Mouse (Mus musculus): ENCODE data around the gene Lpgat1. TPM values are rescaled to one million over a fixed set of nuclear protein-coding genes. Genes with fewer than 3 reads are reported as not detected.

Lpgat1 gene
- polyA plus RNA-seq, 1 experiment from 2014 or later: 32.3 TPM

DNA sequence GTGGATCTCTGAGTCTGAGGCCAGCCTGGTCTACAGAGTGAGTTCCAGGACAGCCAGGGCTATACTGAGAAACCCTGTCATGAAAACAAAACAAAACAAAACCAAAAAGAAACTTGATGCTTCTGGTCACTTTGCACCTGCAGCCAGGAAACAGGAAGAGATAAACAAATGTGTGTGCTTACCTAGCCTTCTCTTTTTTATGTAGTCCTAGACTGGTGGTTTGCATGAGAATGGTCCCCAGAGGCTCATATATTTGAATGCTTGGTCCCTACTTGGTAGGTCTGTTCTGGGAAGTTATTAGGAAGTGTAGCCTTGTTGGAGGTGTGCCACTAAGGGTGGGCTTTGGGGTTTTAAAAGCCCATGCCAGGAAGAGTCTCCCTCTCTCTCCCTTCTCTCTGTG lies 101.4 kb downstream of the Lpgat1 start:
- Histone ChIP-seq H3K36me3 (ENCODE audit: control insufficient read depth, insufficient read depth, low read length) (no peaks in the 10 kb centered on the region), H3K27me3 (ENCODE audit: control insufficient read depth, insufficient read depth, low read length) (no peaks in the 10 kb centered on the region), H3K9ac (ENCODE audit: low read length) (no peak overlapping the region), H3K27ac (replicated peaks) (no peak overlapping the region), H3K9me3 (ENCODE audit: control insufficient read depth, low read length) (no peaks in the 10 kb centered on the region), H3K4me2 (replicated peaks; ENCODE audit: low read depth) (no peak overlapping the region), H3K4me3 (ENCODE audit: low read depth, low read length) (no peak overlapping the region), H3K4me1 (replicated peaks; ENCODE audit: control insufficient read depth, insufficient read depth) (no peaks in the 10 kb centered on the region)
- TF ChIP-seq EP300 (optimal IDR thresholded peaks at IDR 0.05) (no peak), CTCF (IDR thresholded peaks at IDR 0.05; ENCODE audit: low read depth) (no peak)
- no peak for DNase-seq (ENCODE audit: low spot score)
- no peak for ATAC-seq (ENCODE audit: low FRiP score, low TSS enrichment)

DNA sequence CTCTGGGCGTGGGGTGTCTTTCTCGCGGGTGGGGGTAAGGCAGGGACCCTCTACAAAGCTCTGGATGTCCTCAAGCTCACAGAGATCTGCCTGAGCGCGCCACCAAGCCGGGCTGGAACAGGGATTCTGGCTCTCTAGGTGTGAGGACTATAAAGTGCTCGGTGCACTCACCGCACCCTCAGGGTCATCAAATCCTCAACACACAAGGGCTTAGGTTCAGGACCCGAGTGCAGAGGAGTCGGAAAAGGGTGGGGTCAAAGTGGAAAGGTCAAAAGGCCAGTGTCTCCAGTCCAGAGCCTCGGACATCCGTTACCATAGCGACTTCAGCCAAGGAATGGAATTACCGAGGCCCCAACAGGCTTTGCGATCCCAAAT lies 103.3 kb downstream of the Lpgat1 start:
- no peak for DNase-seq (ENCODE audit: low spot score)
- no peak overlapping the region for H3K27ac ChIP-seq (replicated peaks)
- 4% methylated on average over 15 of the region's 15 CpGs for WGBS
- no peaks in the 10 kb centered on the region for H3K27me3 ChIP-seq (ENCODE audit: control insufficient read depth, insufficient read depth, low read length)
- no peaks in the 10 kb centered on the region for H3K9me3 ChIP-seq (ENCODE audit: control insufficient read depth, low read length)
- TF ChIP-seq EP300 (optimal IDR thresholded peaks at IDR 0.05) (no peak), CTCF (IDR thresholded peaks at IDR 0.05; ENCODE audit: low read depth) (no peak)
- H3K4me1 ChIP-seq (replicated peaks; ENCODE audit: control insufficient read depth, insufficient read depth): no peaks in the 10 kb centered on the region
- peak overlapping the region; percentile 99 for H3K4me2 ChIP-seq (replicated peaks; ENCODE audit: low read depth)
- peak overlapping the region; percentile 31; the same call in 1 of the 2 replicates for H3K9ac ChIP-seq (ENCODE audit: low read length)
- no peak; the same call in 1 of the 2 replicates for ATAC-seq (ENCODE audit: low FRiP score, low TSS enrichment)
- peak overlapping the region; percentile 74 for H3K4me3 ChIP-seq (ENCODE audit: low read depth, low read length)
- H3K36me3 ChIP-seq (ENCODE audit: control insufficient read depth, insufficient read depth, low read length): peaks cover 5% of the 10 kb centered on the region

DNA sequence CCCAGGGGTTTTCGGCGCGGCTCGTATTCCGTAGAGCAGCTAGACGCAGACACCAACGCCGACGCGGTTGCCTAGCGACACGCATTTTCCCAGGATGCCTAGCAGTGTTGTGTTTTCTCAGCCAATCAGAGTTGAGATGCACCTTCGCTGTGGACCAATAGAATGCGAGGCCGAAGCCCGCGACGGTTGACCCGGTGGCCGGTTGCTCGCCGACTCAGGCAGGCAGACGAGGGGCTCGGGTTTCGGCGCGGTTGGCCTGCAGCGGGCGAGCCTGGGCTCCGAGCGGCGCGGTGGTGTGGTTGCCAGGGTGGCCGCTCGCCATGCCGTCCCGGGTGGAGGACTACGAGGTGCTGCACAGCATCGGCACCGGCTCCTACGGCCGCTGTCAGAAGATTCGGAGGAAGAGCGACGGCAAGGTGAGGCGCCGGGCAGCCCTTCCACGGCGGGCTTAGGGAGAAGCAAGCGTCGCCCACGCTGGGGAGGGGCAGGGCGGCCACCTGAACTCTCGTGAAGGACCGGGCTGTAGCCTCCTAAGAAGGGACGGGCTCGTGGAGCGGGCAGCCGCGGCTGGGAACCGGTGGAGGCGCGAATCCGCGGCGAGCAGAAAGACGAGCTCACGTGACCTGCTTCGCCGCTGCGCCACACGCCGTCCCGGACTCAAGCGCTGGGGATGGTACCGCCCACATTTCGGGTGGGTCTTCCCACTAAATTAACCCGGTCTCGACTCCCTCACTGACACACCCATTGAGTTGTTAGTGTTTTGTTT lies 103.9 kb downstream of the Lpgat1 start, which contains the start of gene Nek2:
Nek2 (plus strand) TSS at position 119 of the 766 bp plus-strand sequence.
- no peaks in the 10 kb centered on the region for H3K9me3 ChIP-seq (ENCODE audit: control insufficient read depth, low read length)
- peak within 1 kb of the TSS; percentile 49 for H3K27ac ChIP-seq (replicated peaks)
- WGBS: under 1% methylated on average over 79 of the region's 79 CpGs
- DNase-seq (ENCODE audit: low spot score) (peak; percentile 97), ATAC-seq (ENCODE audit: low FRiP score, low TSS enrichment) (peak; percentile 94)
- no peak for TF ChIP-seq EP300 (optimal IDR thresholded peaks at IDR 0.05)
- TF ChIP-seq CTCF (IDR thresholded peaks at IDR 0.05; ENCODE audit: low read depth): no peak; the same call in 1 of the 2 replicates
- H3K9ac ChIP-seq (ENCODE audit: low read length): peak within 1 kb of the TSS; percentile 70
- peaks cover 8% of the 10 kb centered on the region for H3K36me3 ChIP-seq (ENCODE audit: control insufficient read depth, insufficient read depth, low read length)
- no peaks in the 10 kb centered on the region for H3K4me1 ChIP-seq (replicated peaks; ENCODE audit: control insufficient read depth, insufficient read depth)
- peak within 1 kb of the TSS; percentile 99 for H3K4me2 ChIP-seq (replicated peaks; ENCODE audit: low read depth)
- no peaks in the 10 kb centered on the region for H3K27me3 ChIP-seq (ENCODE audit: control insufficient read depth, insufficient read depth, low read length)
- peak within 1 kb of the TSS; percentile 74 for H3K4me3 ChIP-seq (ENCODE audit: low read depth, low read length)

DNA sequence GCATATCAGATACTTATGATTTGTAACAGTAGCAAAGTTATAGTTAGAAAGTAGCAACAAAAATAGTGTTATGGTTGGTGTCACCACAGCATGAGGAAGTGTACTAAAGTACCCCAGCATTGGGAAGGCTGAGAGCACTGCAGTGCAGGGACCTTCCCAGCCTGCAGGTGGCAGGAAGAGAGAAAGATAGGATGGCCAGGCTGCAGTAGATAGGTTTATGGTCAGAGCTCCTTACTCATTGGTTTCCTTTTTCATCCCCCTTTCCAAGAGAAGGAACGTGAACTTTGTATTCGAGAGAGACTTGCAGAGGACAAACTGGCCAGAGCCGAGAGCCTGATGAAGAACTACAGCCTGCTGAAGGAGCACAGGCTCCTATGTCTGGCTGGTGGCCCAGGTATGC lies 111.5 kb downstream of the Lpgat1 start:
- Histone ChIP-seq H3K4me3 (ENCODE audit: low read depth, low read length) (no peak overlapping the region), H3K4me1 (replicated peaks; ENCODE audit: control insufficient read depth, insufficient read depth) (no peaks in the 10 kb centered on the region), H3K27me3 (ENCODE audit: control insufficient read depth, insufficient read depth, low read length) (no peaks in the 10 kb centered on the region), H3K4me2 (replicated peaks; ENCODE audit: low read depth) (no peak overlapping the region), H3K9me3 (ENCODE audit: control insufficient read depth, low read length) (no peaks in the 10 kb centered on the region), H3K9ac (ENCODE audit: low read length) (no peak overlapping the region), H3K27ac (replicated peaks) (no peak overlapping the region), H3K36me3 (ENCODE audit: control insufficient read depth, insufficient read depth, low read length) (peaks cover 8% of the 10 kb centered on the region)
- ATAC-seq (ENCODE audit: low FRiP score, low TSS enrichment): no peak
- TF ChIP-seq CTCF (IDR thresholded peaks at IDR 0.05; ENCODE audit: low read depth) (peak; percentile 62), EP300 (optimal IDR thresholded peaks at IDR 0.05) (no peak)
- WGBS: 76% methylated on average over 3 of the region's 3 CpGs
- DNase-seq (ENCODE audit: low spot score): no peak

DNA sequence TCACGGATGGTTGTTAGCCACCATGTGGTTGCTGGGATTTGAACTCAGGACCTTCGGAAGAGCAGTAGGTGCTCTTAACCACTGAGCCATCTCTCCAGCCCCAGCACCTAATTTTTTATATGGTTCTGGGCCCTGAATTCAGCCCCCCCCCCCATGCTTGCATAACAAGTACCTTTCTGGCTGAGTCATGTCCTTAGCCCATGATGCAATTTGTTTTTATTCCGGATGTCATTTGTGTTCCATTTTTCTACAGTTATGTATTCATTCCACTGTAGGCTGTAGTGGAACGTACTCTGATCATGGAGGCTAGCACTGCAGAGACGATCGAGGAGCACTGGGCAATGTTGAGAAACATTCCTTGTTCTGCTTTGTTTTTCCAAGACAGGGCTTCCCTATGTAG lies 115.8 kb downstream of the Lpgat1 start:
- ATAC-seq (ENCODE audit: low FRiP score, low TSS enrichment): no peak
- 89% methylated on average over 6 of the region's 6 CpGs for WGBS

More for the DNA sequence above, 115.8 kb downstream of the Lpgat1 start:
- no peak for DNase-seq (ENCODE audit: low spot score)
- H3K27me3 ChIP-seq (ENCODE audit: control insufficient read depth, insufficient read depth, low read length): no peaks in the 10 kb centered on the region
- H3K4me2 ChIP-seq (replicated peaks; ENCODE audit: low read depth): no peak overlapping the region
- no peak overlapping the region for H3K27ac ChIP-seq (replicated peaks)
- no peaks in the 10 kb centered on the region for H3K9me3 ChIP-seq (ENCODE audit: control insufficient read depth, low read length)
- TF ChIP-seq CTCF (IDR thresholded peaks at IDR 0.05; ENCODE audit: low read depth): no peak
- TF ChIP-seq EP300 (optimal IDR thresholded peaks at IDR 0.05): no peak
- H3K4me1 ChIP-seq (replicated peaks; ENCODE audit: control insufficient read depth, insufficient read depth): no peaks in the 10 kb centered on the region
- no peak overlapping the region for H3K4me3 ChIP-seq (ENCODE audit: low read depth, low read length)
- H3K36me3 ChIP-seq (ENCODE audit: control insufficient read depth, insufficient read depth, low read length): no peaks in the 10 kb centered on the region
- H3K9ac ChIP-seq (ENCODE audit: low read length): no peak overlapping the region

Other genes with a start within 250 kb of the Lpgat1 start
- 7.5 and 8.6 TPM in 2 replicates for gene Dtl, start 142.3 kb upstream of the Lpgat1 start, polyA plus RNA-seq (2015; fragmentation: Nextera tagmentation; extraction: Ambion mirVana)
- gene Ints7, start 142.2 kb upstream of the Lpgat1 start, polyA plus RNA-seq (2015; fragmentation: Nextera tagmentation; extraction: Ambion mirVana): 15.1 and 15.8 TPM in 2 replicates
- gene Nek2, start 103.6 kb downstream of the Lpgat1 start, polyA plus RNA-seq (2015; fragmentation: Nextera tagmentation; extraction: Ambion mirVana): 7.9 and 10.6 TPM in 2 replicates
- 5.4 and 5.5 TPM in 2 replicates for gene Slc30a1, start 188.9 kb downstream of the Lpgat1 start, polyA plus RNA-seq (2015; fragmentation: Nextera tagmentation; extraction: Ambion mirVana)

Measured in stomach, postnatal 0 days (tissue).